Mouse (Mus musculus): ENCODE results near the gene Csn3.

The Csn3 gene

GRCm38 (mm10) chr5:87925372-87925771 lies at the start of gene Csn3:
Gene Csn3 (plus strand): TSS chr5:87925579.
- DNase-seq (ENCODE audit: low read depth), result no peak

GRCm38 (mm10) chr5:87884729-87885128 lies 40.6 kb upstream of the Csn3 start, which contains the start of gene Odam:
Gene Odam (plus strand): TSS chr5:87885029.
- no peak for DNase-seq (ENCODE audit: low read depth)

GRCm38 (mm10) chr5:87931603-87932002 lies 6.2 kb downstream of the Csn3 start:
- DNase-seq (ENCODE audit: low read depth), result no peak

- no peak for DNase-seq (ENCODE audit: low read depth)
These were observed 15.4 kb downstream of the Csn3 start for GRCm38 (mm10) chr5:87940752-87941151.

GRCm38 (mm10) chr5:87942515-87942914 lies 17.1 kb downstream of the Csn3 start:
- DNase-seq (ENCODE audit: low read depth), result no peak

GRCm38 (mm10) chr5:87951836-87952235 lies 26.5 kb downstream of the Csn3 start:
- DNase-seq (ENCODE audit: low read depth), result no peak

- DNase-seq (ENCODE audit: low read depth), result no peak
These were observed 43.8 kb downstream of the Csn3 start, which contains the start of the genes 2310003L06Rik and Gm28434 for GRCm38 (mm10) chr5:87969201-87969600. Gene 2310003L06Rik (plus strand): TSS chr5:87969459. Gene Gm28434 (plus strand): TSS chr5:87969517.

GRCm38 (mm10) chr5:87979139-87979538 lies 53.8 kb downstream of the Csn3 start, which contains the start of gene Cabs1:
Gene Cabs1 (plus strand): TSS chr5:87979439.
- DNase-seq (ENCODE audit: low read depth), result no peak
